Mouse (Mus musculus) urinary bladder, adult 18-20 months (tissue): ENCODE results near the gene Calm1.

ENCODE experiments used
- DNase-seq, 2 experiments: peaks; one replicate each; pipeline ENCODE4 v3.0.0; 2022; ENCODE audit warnings: low spot score in 2 of 2, mixed read lengths in 2 of 2

Calm1 gene

GRCm38 (mm10) chr12:100223531-100223930 lies 24.3 kb downstream of the Calm1 start:
- DNase-seq: no peak

- DNase-seq: no peak
These were observed 26.0 kb downstream of the Calm1 start for GRCm38 (mm10) chr12:100225196-100225595.

GRCm38 (mm10) chr12:100226073-100226472 lies 26.8 kb downstream of the Calm1 start:
- no peak for DNase-seq

- no peak for DNase-seq
These were observed 27.4 kb downstream of the Calm1 start for GRCm38 (mm10) chr12:100226621-100227020.

GRCm38 (mm10) chr12:100228041-100228725 lies 28.9 kb downstream of the Calm1 start:
- DNase-seq: no peak

- DNase-seq: no peak
These were observed 35.0 kb downstream of the Calm1 start for GRCm38 (mm10) chr12:100234201-100234600.

- no peak for DNase-seq
These were observed 35.7 kb downstream of the Calm1 start for GRCm38 (mm10) chr12:100234919-100235318.

GRCm38 (mm10) chr12:100235423-100235822 lies 36.2 kb downstream of the Calm1 start:
- no peak for DNase-seq

- DNase-seq: no peak
These were observed 40.2 kb downstream of the Calm1 start for GRCm38 (mm10) chr12:100239404-100239803.

GRCm38 (mm10) chr12:100239807-100240206 lies 40.6 kb downstream of the Calm1 start:
- peak in 1 of 2 experiments; percentile 18 for DNase-seq

- DNase-seq: peak in 1 of 2 experiments; percentile 5
These were observed 42.9 kb downstream of the Calm1 start for GRCm38 (mm10) chr12:100241911-100242796.

GRCm38 (mm10) chr12:100244580-100244979 lies 45.3 kb downstream of the Calm1 start:
- DNase-seq: no peak

GRCm38 (mm10) chr12:100249170-100249569 lies 49.9 kb downstream of the Calm1 start:
- no peak for DNase-seq

GRCm38 (mm10) chr12:100254471-100254870 lies 55.2 kb downstream of the Calm1 start:
- DNase-seq: no peak

GRCm38 (mm10) chr12:100255441-100255949 lies 56.3 kb downstream of the Calm1 start:
- DNase-seq: no peak

GRCm38 (mm10) chr12:100257779-100258178 lies 58.5 kb downstream of the Calm1 start:
- no peak for DNase-seq
